Mouse (Mus musculus) limb, embryonic 14.5 days (tissue): ENCODE data around the gene C87499. TPM values are rescaled to one million over a fixed set of nuclear protein-coding genes. Genes with fewer than 3 reads are reported as not detected.

Source experiments
- ATAC-seq: fragments of 200-750 bp; cut with Nextera tagmentation; 2 replicates; pipeline ENCODE4 v1.8.0; 2017; ENCODE audit warnings: low read depth, moderate number of reproducible peaks, moderate TSS enrichment; ENCODE audit not compliant: low FRiP score
- DNase-seq: peaks from one replicate; pipeline ENCODE4 v3.0.0-alpha.2; 2015; ENCODE audit warnings: low spot score
- H3K27ac ChIP-seq: fragments of 300-500 bp; sonication (generic); replicated peaks from 2 replicates; pipeline ENCODE4 v1.5.1; 2014; ENCODE audit warnings: low read depth, mild to moderate bottlenecking, low read length, moderate library complexity, mixed read lengths
- H3K27me3 ChIP-seq: fragments of 300-500 bp; sonication (generic); 2 replicates; pipeline ENCODE4 v1.6.1; 2014; ENCODE audit warnings: low read length, mixed read lengths; ENCODE audit not compliant: control insufficient read depth, insufficient read depth
- H3K36me3 ChIP-seq: fragments of 300-500 bp; sonication (generic); 2 replicates; pipeline ENCODE4 v1.6.1; 2014; ENCODE audit warnings: mild to moderate bottlenecking, low read length, moderate library complexity, mixed read lengths; ENCODE audit not compliant: control insufficient read depth, insufficient read depth
- H3K4me1 ChIP-seq: fragments of 300-500 bp; sonication (generic); 2 replicates; pipeline ENCODE4 v1.6.1; 2014; ENCODE audit warnings: antibody characterized with exemption, low read length, mixed read lengths; ENCODE audit not compliant: control insufficient read depth, insufficient read depth
- H3K4me2 ChIP-seq: fragments of 300-500 bp; sonication (generic); replicated peaks from 2 replicates; pipeline ENCODE4 v1.6.1; 2014; ENCODE audit warnings: low read depth, mild to moderate bottlenecking, low read length, moderate library complexity; ENCODE audit not compliant: severe bottlenecking
- H3K4me3 ChIP-seq: fragments of 300-500 bp; sonication (generic); replicated peaks from 2 replicates; pipeline ENCODE4 v1.5.1; 2014; ENCODE audit warnings: low read length
- H3K9ac ChIP-seq: fragments of 300-500 bp; sonication (generic); 2 replicates; pipeline ENCODE4 v1.6.1; 2014; ENCODE audit warnings: mild to moderate bottlenecking, low read depth, low read length, moderate library complexity; ENCODE audit not compliant: severe bottlenecking
- H3K9me3 ChIP-seq: fragments of 300-500 bp; sonication (generic); 2 replicates; pipeline ENCODE4 v1.6.1; 2016; ENCODE audit warnings: low read length; ENCODE audit not compliant: control insufficient read depth
- POLR2A ChIP-seq: fragments of 200-500 bp; IDR thresholded peaks from 2 replicates; pipeline ENCODE4 v1.8.0; 2012; ENCODE audit warnings: inconsistent platforms, mild to moderate bottlenecking, moderate library complexity, borderline replicate concordance; ENCODE audit not compliant: insufficient read depth, insufficient read length; ENCODE audit errors: extremely low read depth
- WGBS: fragments of 180-500 bp; shearing (Covaris S2); extraction: QIAGEN DNeasy Blood & Tissue Kit; methylation state at CpG from one replicate; pipeline ENCODE4 v1.1.7; 2014; 5-methylcytosine and 5-hydroxymethylcytosine counted together
- polyA plus RNA-seq, 2 experiments: library from polyadenylated mRNA; depleted of rRNA in 1 of 2; stranded (reverse) in 1 of 2; unstranded in 1 of 2; fragments of >200 nt; fragmentation: Nextera tagmentation in 1 of 2; extraction: Ambion mirVana in 1 of 2; gene quantifications; 2 replicates each; pipeline versions ENCODE4 v1.2.1 to v1.2.3; 2012 to 2014

The C87499 gene
- polyA plus RNA-seq, 2 experiments, result not detected

DNA sequence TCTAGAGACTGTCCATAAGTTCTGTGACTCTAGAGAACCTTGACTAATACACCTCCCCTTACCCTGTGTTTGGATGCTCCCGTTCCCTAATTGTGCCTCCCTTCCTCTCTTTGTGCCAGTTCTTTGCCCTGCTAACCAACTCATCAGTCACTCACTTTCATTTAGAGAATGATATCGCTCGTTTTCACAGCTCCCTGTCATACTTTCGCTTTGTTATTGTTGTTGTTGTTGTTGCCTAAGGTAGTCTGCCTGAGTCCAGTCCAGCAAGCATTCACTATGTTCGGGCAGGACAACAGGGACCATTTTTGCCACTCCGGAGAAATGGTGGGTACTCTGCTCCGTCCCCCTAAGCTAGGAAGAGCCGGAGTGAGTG is 6.5 kb upstream of the C87499 start:
- Histone ChIP-seq H3K27me3 (no peaks in the 10 kb centered on the region), H3K4me1 (no peaks in the 10 kb centered on the region), H3K36me3 (no peaks in the 10 kb centered on the region), H3K9me3 (no peaks in the 10 kb centered on the region), H3K4me2 (peak overlapping the region; percentile 45), H3K27ac (no peak overlapping the region), H3K4me3 (peak overlapping the region; percentile 33), H3K9ac (peak overlapping the region; percentile 47)
- TF ChIP-seq POLR2A, result no peak
- 61% methylated on average over 8 of the region's 8 CpGs for WGBS
- ATAC-seq (no peak), DNase-seq (no peak)

DNA sequence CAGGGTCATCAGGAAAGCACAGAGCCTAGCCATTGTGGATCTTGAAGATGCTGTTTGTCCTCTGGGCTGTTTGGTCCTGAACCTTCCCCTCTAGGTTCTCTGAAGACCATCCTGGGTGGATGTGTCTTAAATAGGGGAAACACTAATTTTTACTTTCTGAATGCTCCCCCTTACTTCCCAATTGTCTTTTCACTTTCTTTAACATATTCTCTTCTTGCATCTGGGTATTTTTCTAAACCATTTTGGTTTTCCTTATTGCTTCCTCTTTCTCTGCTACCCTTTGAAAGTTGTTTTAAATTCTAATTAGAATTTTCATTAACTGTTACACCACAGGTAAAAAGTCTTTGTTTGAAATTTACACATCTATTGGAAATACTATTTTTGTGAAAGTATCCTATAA is 30.9 kb downstream of the C87499 start, which contains the start of gene Ifna12:
Gene Ifna12, minus strand, starts transcription at position 101 of the 400 bp plus-strand sequence.
- H3K9me3 ChIP-seq, result no peaks in the 10 kb centered on the region
- no peaks in the 10 kb centered on the region for H3K27me3 ChIP-seq
- TF ChIP-seq POLR2A, result no peak
- no peak within 1 kb of the TSS for H3K4me3 ChIP-seq
- DNase-seq, result no peak
- no peak within 1 kb of the TSS for H3K9ac ChIP-seq
- no peak within 1 kb of the TSS for H3K4me2 ChIP-seq
- ATAC-seq, result no peak
- H3K27ac ChIP-seq, result no peak within 1 kb of the TSS
- no peaks in the 10 kb centered on the region for H3K4me1 ChIP-seq
- H3K36me3 ChIP-seq, result no peaks in the 10 kb centered on the region

DNA sequence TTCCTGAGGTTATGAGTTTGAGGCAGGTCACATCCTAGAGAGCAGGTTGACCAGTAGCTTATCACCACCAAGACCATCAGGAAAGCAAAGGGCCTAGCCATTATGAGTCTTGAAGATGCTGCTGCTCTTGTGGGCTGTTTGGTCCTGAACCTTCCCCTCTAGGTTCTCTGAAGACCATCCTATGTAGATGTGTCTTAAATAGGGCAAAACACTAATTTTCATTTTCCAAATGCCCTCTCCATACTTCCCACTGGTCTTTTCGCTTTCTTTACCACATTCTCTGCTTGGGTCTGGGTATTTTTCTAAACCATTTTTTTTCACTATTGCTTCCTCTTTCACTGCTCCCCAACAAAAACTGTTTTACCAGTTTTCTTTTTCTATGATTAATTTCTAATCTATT is 41.9 kb downstream of the C87499 start, which contains the start of gene Ifna9:
Gene Ifna9, minus strand, starts transcription at position 101 of the 400 bp plus-strand sequence.
- Histone ChIP-seq H3K27me3 (no peaks in the 10 kb centered on the region), H3K4me3 (no peak within 1 kb of the TSS), H3K36me3 (no peaks in the 10 kb centered on the region), H3K9me3 (no peaks in the 10 kb centered on the region), H3K4me1 (no peaks in the 10 kb centered on the region), H3K27ac (no peak within 1 kb of the TSS), H3K9ac (no peak within 1 kb of the TSS), H3K4me2 (no peak within 1 kb of the TSS)
- TF ChIP-seq POLR2A, result no peak
- WGBS, result 85% methylated on average over 1 of the region's 1 CpGs
- ATAC-seq (no peak), DNase-seq (no peak)

Other genes starting within 250 kb of the C87499 start
Only the 30 nearest of the 33 such genes appear.
- 3.4 and 3.6 TPM in 2 replicates for gene Hacd4, start 195.5 kb downstream of the C87499 start, polyA plus RNA-seq (2012; rRNA removed)
- gene Hacd4, start 195.5 kb downstream of the C87499 start, polyA plus RNA-seq (2014; fragmentation: Nextera tagmentation; extraction: Ambion mirVana), result 10.9 and 12.5 TPM in 2 replicates
- gene Ifnb1, start 111.6 kb downstream of the C87499 start, polyA plus RNA-seq (2012; rRNA removed), result 0.10 TPM in 1 of 2 replicates, not detected in the other
- gene Ifnb1, start 111.6 kb downstream of the C87499 start, polyA plus RNA-seq (2014; fragmentation: Nextera tagmentation; extraction: Ambion mirVana), result not detected in 2 replicates
- not detected in 2 replicates for gene Ifna15, start 76.2 kb downstream of the C87499 start, polyA plus RNA-seq (2012; rRNA removed)
- not detected in 2 replicates for gene Ifna15, start 76.2 kb downstream of the C87499 start, polyA plus RNA-seq (2014; fragmentation: Nextera tagmentation; extraction: Ambion mirVana)
- gene Ifna14, start 62.6 kb downstream of the C87499 start, polyA plus RNA-seq (2012; rRNA removed), result not detected in 2 replicates
- gene Ifna14, start 62.6 kb downstream of the C87499 start, polyA plus RNA-seq (2014; fragmentation: Nextera tagmentation; extraction: Ambion mirVana), result not detected in 2 replicates
- gene Ifna9, start 42.0 kb downstream of the C87499 start, polyA plus RNA-seq (2012; rRNA removed), result not detected in 2 replicates
- not detected in 2 replicates for gene Ifna9, start 42.0 kb downstream of the C87499 start, polyA plus RNA-seq (2014; fragmentation: Nextera tagmentation; extraction: Ambion mirVana)
- not detected in 2 replicates for gene Ifna12, start 31.0 kb downstream of the C87499 start, polyA plus RNA-seq (2012; rRNA removed)
- not detected in 2 replicates for gene Ifna12, start 31.0 kb downstream of the C87499 start, polyA plus RNA-seq (2014; fragmentation: Nextera tagmentation; extraction: Ambion mirVana)
- gene Ifna13, start 10.0 kb upstream of the C87499 start, polyA plus RNA-seq (2012; rRNA removed), result not detected in 2 replicates
- not detected in 2 replicates for gene Ifna13, start 10.0 kb upstream of the C87499 start, polyA plus RNA-seq (2014; fragmentation: Nextera tagmentation; extraction: Ambion mirVana)
- gene Ifna16, start 42.5 kb upstream of the C87499 start, polyA plus RNA-seq (2012; rRNA removed), result not detected in 2 replicates
- gene Ifna16, start 42.5 kb upstream of the C87499 start, polyA plus RNA-seq (2014; fragmentation: Nextera tagmentation; extraction: Ambion mirVana), result not detected in 2 replicates
- not detected in 2 replicates for gene Ifna2, start 49.5 kb upstream of the C87499 start, polyA plus RNA-seq (2012; rRNA removed)
- gene Ifna2, start 49.5 kb upstream of the C87499 start, polyA plus RNA-seq (2014; fragmentation: Nextera tagmentation; extraction: Ambion mirVana), result not detected in 2 replicates
- 0.09 TPM in 1 of 2 replicates, not detected in the other for gene Ifnab, start 56.9 kb upstream of the C87499 start, polyA plus RNA-seq (2012; rRNA removed)
- not detected in 2 replicates for gene Ifnab, start 56.9 kb upstream of the C87499 start, polyA plus RNA-seq (2014; fragmentation: Nextera tagmentation; extraction: Ambion mirVana)
- gene Gm26566, start 87.4 kb upstream of the C87499 start, polyA plus RNA-seq (2012; rRNA removed), result 0.63 and 0.86 TPM in 2 replicates
- gene Gm26566, start 87.4 kb upstream of the C87499 start, polyA plus RNA-seq (2014; fragmentation: Nextera tagmentation; extraction: Ambion mirVana), result 0.70 and 2.0 TPM in 2 replicates
- 41.4 and 41.6 TPM in 2 replicates for gene Klhl9, start 88.1 kb upstream of the C87499 start, polyA plus RNA-seq (2012; rRNA removed)
- gene Klhl9, start 88.1 kb upstream of the C87499 start, polyA plus RNA-seq (2014; fragmentation: Nextera tagmentation; extraction: Ambion mirVana), result 127 and 137 TPM in 2 replicates
- not detected in 2 replicates for gene Gm13271, start 120.5 kb upstream of the C87499 start, polyA plus RNA-seq (2012; rRNA removed)
- not detected in 2 replicates for gene Gm13271, start 120.5 kb upstream of the C87499 start, polyA plus RNA-seq (2014; fragmentation: Nextera tagmentation; extraction: Ambion mirVana)
- gene Gm13283, start 125.7 kb upstream of the C87499 start, polyA plus RNA-seq (2012; rRNA removed), result 0.13 and 0.24 TPM in 2 replicates
- 0.21 TPM in 1 of 2 replicates, not detected in the other for gene Gm13283, start 125.7 kb upstream of the C87499 start, polyA plus RNA-seq (2014; fragmentation: Nextera tagmentation; extraction: Ambion mirVana)
- gene Gm13290, start 139.4 kb upstream of the C87499 start, polyA plus RNA-seq (2012; rRNA removed), result not detected in 2 replicates
- 0.33 and 0.48 TPM in 2 replicates for gene Gm13290, start 139.4 kb upstream of the C87499 start, polyA plus RNA-seq (2014; fragmentation: Nextera tagmentation; extraction: Ambion mirVana)
- not detected in 2 replicates for gene Gm13289, start 142.5 kb upstream of the C87499 start, polyA plus RNA-seq (2012; rRNA removed)
- not detected in 2 replicates for gene Gm13289, start 142.5 kb upstream of the C87499 start, polyA plus RNA-seq (2014; fragmentation: Nextera tagmentation; extraction: Ambion mirVana)
- 0.16 TPM in 1 of 2 replicates, not detected in the other for gene Gm13272, start 145.4 kb upstream of the C87499 start, polyA plus RNA-seq (2012; rRNA removed)
- not detected in 2 replicates for gene Gm13272, start 145.4 kb upstream of the C87499 start, polyA plus RNA-seq (2014; fragmentation: Nextera tagmentation; extraction: Ambion mirVana)
- 0.10 and 0.17 TPM in 2 replicates for gene Ifnz, start 147.7 kb upstream of the C87499 start, polyA plus RNA-seq (2012; rRNA removed)
- 0.25 TPM in 1 of 2 replicates, not detected in the other for gene Ifnz, start 147.7 kb upstream of the C87499 start, polyA plus RNA-seq (2014; fragmentation: Nextera tagmentation; extraction: Ambion mirVana)
- 0.14 and 0.44 TPM in 2 replicates for gene Gm13276, start 151.3 kb upstream of the C87499 start, polyA plus RNA-seq (2012; rRNA removed)
- not detected in 2 replicates for gene Gm13276, start 151.3 kb upstream of the C87499 start, polyA plus RNA-seq (2014; fragmentation: Nextera tagmentation; extraction: Ambion mirVana)
- gene Gm13277, start 154.2 kb upstream of the C87499 start, polyA plus RNA-seq (2012; rRNA removed), result not detected in 2 replicates
- gene Gm13277, start 154.2 kb upstream of the C87499 start, polyA plus RNA-seq (2014; fragmentation: Nextera tagmentation; extraction: Ambion mirVana), result not detected in 2 replicates
- not detected in 2 replicates for gene Gm13278, start 157.1 kb upstream of the C87499 start, polyA plus RNA-seq (2012; rRNA removed)
- not detected in 2 replicates for gene Gm13278, start 157.1 kb upstream of the C87499 start, polyA plus RNA-seq (2014; fragmentation: Nextera tagmentation; extraction: Ambion mirVana)
- 0.47 TPM in 1 of 2 replicates, not detected in the other for gene Gm13275, start 160.1 kb upstream of the C87499 start, polyA plus RNA-seq (2012; rRNA removed)
- not detected in 2 replicates for gene Gm13275, start 160.1 kb upstream of the C87499 start, polyA plus RNA-seq (2014; fragmentation: Nextera tagmentation; extraction: Ambion mirVana)
- gene Gm13279, start 163.0 kb upstream of the C87499 start, polyA plus RNA-seq (2012; rRNA removed), result not detected in 2 replicates
- gene Gm13279, start 163.0 kb upstream of the C87499 start, polyA plus RNA-seq (2014; fragmentation: Nextera tagmentation; extraction: Ambion mirVana), result not detected in 2 replicates
- gene Gm13285, start 165.3 kb upstream of the C87499 start, polyA plus RNA-seq (2012; rRNA removed), result not detected in 2 replicates
- 0.65 and 1.3 TPM in 2 replicates for gene Gm13285, start 165.3 kb upstream of the C87499 start, polyA plus RNA-seq (2014; fragmentation: Nextera tagmentation; extraction: Ambion mirVana)
- gene Gm13287, start 168.8 kb upstream of the C87499 start, polyA plus RNA-seq (2012; rRNA removed), result 0.47 TPM in 1 of 2 replicates, not detected in the other
- gene Gm13287, start 168.8 kb upstream of the C87499 start, polyA plus RNA-seq (2014; fragmentation: Nextera tagmentation; extraction: Ambion mirVana), result not detected in 2 replicates
- gene Gm13288, start 171.1 kb upstream of the C87499 start, polyA plus RNA-seq (2012; rRNA removed), result 0.04 and 0.09 TPM in 2 replicates
- gene Gm13288, start 171.1 kb upstream of the C87499 start, polyA plus RNA-seq (2014; fragmentation: Nextera tagmentation; extraction: Ambion mirVana), result not detected in 2 replicates
- gene Ifna7, start 181.8 kb upstream of the C87499 start, polyA plus RNA-seq (2012; rRNA removed), result not detected in 2 replicates
- gene Ifna7, start 181.8 kb upstream of the C87499 start, polyA plus RNA-seq (2014; fragmentation: Nextera tagmentation; extraction: Ambion mirVana), result not detected in 2 replicates
- not detected in 2 replicates for gene Ifna11, start 185.5 kb upstream of the C87499 start, polyA plus RNA-seq (2012; rRNA removed)
- gene Ifna11, start 185.5 kb upstream of the C87499 start, polyA plus RNA-seq (2014; fragmentation: Nextera tagmentation; extraction: Ambion mirVana), result not detected in 2 replicates
- gene Ifna6, start 193.0 kb upstream of the C87499 start, polyA plus RNA-seq (2012; rRNA removed), result not detected in 2 replicates
- not detected in 2 replicates for gene Ifna6, start 193.0 kb upstream of the C87499 start, polyA plus RNA-seq (2014; fragmentation: Nextera tagmentation; extraction: Ambion mirVana)
- gene Ifna5, start 201.1 kb upstream of the C87499 start, polyA plus RNA-seq (2012; rRNA removed), result not detected in 2 replicates
- gene Ifna5, start 201.1 kb upstream of the C87499 start, polyA plus RNA-seq (2014; fragmentation: Nextera tagmentation; extraction: Ambion mirVana), result not detected in 2 replicates